Mouse (Mus musculus) left cerebral cortex, postnatal 14 days (tissue): Measurements from ENCODE around the gene Myh7b. TPM values are rescaled to one million over a fixed set of nuclear protein-coding genes. Genes with fewer than 3 reads are reported as not detected.
"Not testable (repeated sequence)": the region's sequence is repeated elsewhere in the genome, so short reads cannot be mapped to it uniquely, and the experiment has no call there.

Source experiments
- DNase-seq, 2 experiments: peaks; one replicate each; pipeline ENCODE4 v3.0.0; 2021 to 2022; ENCODE audit warnings: low spot score in 2 of 2, mixed read lengths in 1 of 2
- intact Hi-C: fragments of 180-260 bp; cut with DNase I; formaldehyde crosslinking; loops from one replicate; pipeline ENCODE4 v1.15.1; 2025
- total RNA-seq, 2 experiments: library from RNA; stranded (reverse); gene quantifications; 2 replicates each; pipeline ENCODE4 v1.2.3; 2021

The Myh7b gene
- total RNA-seq, 2 experiments from 2014 or later: 4.5 to 5.6 TPM

GRCm38 (mm10) chr2:155592854-155593283 is 18.1 kb upstream of the Myh7b start:
- DNase-seq: no peak
- intact Hi-C loops: no loop called here

GRCm38 (mm10) chr2:155595516-155595915 is 15.5 kb upstream of the Myh7b start:
- intact Hi-C loops: no loop called here
- no peak for DNase-seq

GRCm38 (mm10) chr2:155603707-155604106 is 7.3 kb upstream of the Myh7b start:
- DNase-seq: no peak

GRCm38 (mm10) chr2:155604560-155605235 is 6.3 kb upstream of the Myh7b start:
- intact Hi-C loops: no loop called here
- no peak for DNase-seq

More at GRCm38 (mm10) chr2:155603707-155604106, 7.3 kb upstream of the Myh7b start:
- intact Hi-C loops: no loop called here

GRCm38 (mm10) chr2:155605236-155605589 is 5.8 kb upstream of the Myh7b start:
- DNase-seq, intact Hi-C loops: not testable (repeated sequence)

- no peak for DNase-seq
- intact Hi-C loops: no loop called here
Observed at GRCm38 (mm10) chr2:155606360-155606759, 4.7 kb upstream of the Myh7b start.

GRCm38 (mm10) chr2:155611834-155612550 is 980 bp downstream of the Myh7b start:
- intact Hi-C loops: no loop called here
- DNase-seq: no peak

GRCm38 (mm10) chr2:155613326-155613755 is 2.3 kb downstream of the Myh7b start:
- peak in 1 of 2 experiments; percentile 43 for DNase-seq
- intact Hi-C loops: no loop called here

GRCm38 (mm10) chr2:155613953-155614352 is 2.9 kb downstream of the Myh7b start:
- no peak for DNase-seq
- intact Hi-C loops: no loop called here

GRCm38 (mm10) chr2:155616971-155617370 is 6.0 kb downstream of the Myh7b start:
- intact Hi-C loops: no loop called here
- DNase-seq: no peak

- peak; percentile 77 to 90 for DNase-seq
- intact Hi-C loops: loop anchor here (2.0 kb wide), 1 partner anchor 103 kb away; the partner anchor contains the start of gene Acss2
Observed at GRCm38 (mm10) chr2:155619817-155620216, 8.8 kb downstream of the Myh7b start.

GRCm38 (mm10) chr2:155622606-155623005 is 11.6 kb downstream of the Myh7b start:
- DNase-seq: no peak
- intact Hi-C loops: no loop called here

GRCm38 (mm10) chr2:155623996-155624395 is 13.0 kb downstream of the Myh7b start:
- intact Hi-C loops: no loop called here
- no peak for DNase-seq

GRCm38 (mm10) chr2:155624730-155625129 is 13.7 kb downstream of the Myh7b start:
- peak; percentile 53 to 68 for DNase-seq
- intact Hi-C loops: no loop called here

- intact Hi-C loops: loop anchor here (2.0 kb wide), 1 partner anchor 109 kb away; the partner anchor contains the start of gene Acss2
- DNase-seq: no peak
Observed at GRCm38 (mm10) chr2:155626277-155626676, 15.3 kb downstream of the Myh7b start.

- intact Hi-C loops: loop anchor here (2.0 kb wide), 1 partner anchor 110 kb away; the partner anchor contains the start of gene Acss2
Observed at GRCm38 (mm10) chr2:155627030-155627738, 16.2 kb downstream of the Myh7b start.

GRCm38 (mm10) chr2:155628112-155628511 is 17.1 kb downstream of the Myh7b start:
- no peak for DNase-seq
- intact Hi-C loops: no loop called here

More at GRCm38 (mm10) chr2:155627030-155627738, 16.2 kb downstream of the Myh7b start:
- peak; percentile 81 to 88 for DNase-seq

- intact Hi-C loops: no loop called here
- no peak for DNase-seq
Observed at GRCm38 (mm10) chr2:155628519-155628918, 17.5 kb downstream of the Myh7b start.

GRCm38 (mm10) chr2:155629231-155629661 is 18.2 kb downstream of the Myh7b start:
- intact Hi-C loops: no loop called here
- DNase-seq: peak; percentile 61 to 72

- intact Hi-C loops: no loop called here
- DNase-seq: no peak
Observed at GRCm38 (mm10) chr2:155630153-155630552, 19.1 kb downstream of the Myh7b start.
